Mouse (Mus musculus): Measurements from ENCODE around the gene Mamdc2. TPM values are rescaled to one million over a fixed set of nuclear protein-coding genes. Genes with fewer than 3 reads are reported as not detected.

Mamdc2 gene
- polyA plus RNA-seq, 1 experiment from 2014 or later: 1.4 TPM

GRCm38 (mm10) chr19:23410328-23410727 lies 37.9 kb downstream of the Mamdc2 start:
- Histone ChIP-seq H3K27ac (replicated peaks) (no peak overlapping the region), H3K27me3 (no peaks in the 10 kb centered on the region), H3K4me1 (replicated peaks) (no peaks in the 10 kb centered on the region), H3K9ac (no peak overlapping the region), H3K9me3 (no peaks in the 10 kb centered on the region), H3K36me3 (no peaks in the 10 kb centered on the region), H3K4me2 (no peak overlapping the region), H3K4me3 (no peak overlapping the region)
- no peak for ATAC-seq (ENCODE audit: low FRiP score, low read depth)
- WGBS: 86% methylated on average over 4 of the region's 4 CpGs

GRCm38 (mm10) chr19:23401469-23402135 lies 46.6 kb downstream of the Mamdc2 start:
- Histone ChIP-seq H3K9ac (no peak overlapping the region), H3K4me1 (replicated peaks) (peaks cover 11% of the 10 kb centered on the region; the same call in 1 of the 2 replicates), H3K4me3 (no peak overlapping the region), H3K27me3 (peaks cover 7% of the 10 kb centered on the region; the same call in 1 of the 2 replicates), H3K36me3 (no peaks in the 10 kb centered on the region), H3K9me3 (no peaks in the 10 kb centered on the region), H3K27ac (replicated peaks) (no peak overlapping the region), H3K4me2 (no peak overlapping the region)
- WGBS: 35% methylated on average over 12 of the region's 12 CpGs
- ATAC-seq (ENCODE audit: low FRiP score, low read depth): no peak

GRCm38 (mm10) chr19:23400485-23400884 lies 47.8 kb downstream of the Mamdc2 start:
- 63% methylated on average over 5 of the region's 5 CpGs for WGBS
- H3K27ac ChIP-seq (replicated peaks): no peak overlapping the region
- ATAC-seq (ENCODE audit: low FRiP score, low read depth): no peak
- peaks cover 11% of the 10 kb centered on the region; the same call in 1 of the 2 replicates for H3K4me1 ChIP-seq (replicated peaks)
- no peaks in the 10 kb centered on the region for H3K36me3 ChIP-seq
- H3K27me3 ChIP-seq: peaks cover 7% of the 10 kb centered on the region; the same call in 1 of the 2 replicates
- H3K4me2 ChIP-seq: no peak overlapping the region
- H3K9ac ChIP-seq: no peak overlapping the region
- H3K4me3 ChIP-seq: no peak overlapping the region
- no peaks in the 10 kb centered on the region for H3K9me3 ChIP-seq

GRCm38 (mm10) chr19:23395956-23396355 lies 52.3 kb downstream of the Mamdc2 start:
- WGBS: 63% methylated on average over 2 of the region's 2 CpGs
- H3K27me3 ChIP-seq: peaks cover 7% of the 10 kb centered on the region; the same call in 1 of the 2 replicates
- no peak overlapping the region for H3K4me3 ChIP-seq

GRCm38 (mm10) chr19:23394597-23394996 lies 53.6 kb downstream of the Mamdc2 start:
- no peak overlapping the region for H3K4me3 ChIP-seq
- no peaks in the 10 kb centered on the region for H3K36me3 ChIP-seq
- no peak overlapping the region for H3K4me2 ChIP-seq
- H3K9ac ChIP-seq: no peak overlapping the region
- ATAC-seq (ENCODE audit: low FRiP score, low read depth): no peak
- H3K27ac ChIP-seq (replicated peaks): no peak overlapping the region
- WGBS: 78% methylated on average over 1 of the region's 1 CpGs
- H3K27me3 ChIP-seq: peaks cover 3% of the 10 kb centered on the region; the same call in 1 of the 2 replicates
- no peaks in the 10 kb centered on the region; the same call in 1 of the 2 replicates for H3K4me1 ChIP-seq (replicated peaks)
- no peaks in the 10 kb centered on the region for H3K9me3 ChIP-seq

More at GRCm38 (mm10) chr19:23395956-23396355, 52.3 kb downstream of the Mamdc2 start:
- Histone ChIP-seq H3K36me3 (no peaks in the 10 kb centered on the region), H3K4me2 (no peak overlapping the region), H3K4me1 (replicated peaks) (no peaks in the 10 kb centered on the region; the same call in 1 of the 2 replicates), H3K27ac (replicated peaks) (no peak overlapping the region), H3K9ac (no peak overlapping the region), H3K9me3 (no peaks in the 10 kb centered on the region)
- no peak for ATAC-seq (ENCODE audit: low FRiP score, low read depth)

GRCm38 (mm10) chr19:23388862-23389272 lies 59.4 kb downstream of the Mamdc2 start:
- H3K4me2 ChIP-seq: no peak overlapping the region
- no peak; the same call in 1 of the 2 replicates for ATAC-seq (ENCODE audit: low FRiP score, low read depth)
- no peaks in the 10 kb centered on the region for H3K36me3 ChIP-seq
- WGBS: 12% methylated on average over 4 of the region's 4 CpGs
- peak overlapping the region; percentile 17; the same call in 1 of the 2 replicates for H3K27ac ChIP-seq (replicated peaks)
- H3K4me1 ChIP-seq (replicated peaks): peaks cover 5% of the 10 kb centered on the region
- H3K27me3 ChIP-seq: no peaks in the 10 kb centered on the region
- H3K4me3 ChIP-seq: no peak overlapping the region
- H3K9me3 ChIP-seq: no peaks in the 10 kb centered on the region
- H3K9ac ChIP-seq: no peak overlapping the region

GRCm38 (mm10) chr19:23388083-23388861 lies 60.0 kb downstream of the Mamdc2 start:
- no peak for ATAC-seq (ENCODE audit: low FRiP score, low read depth)
- no peaks in the 10 kb centered on the region for H3K36me3 ChIP-seq
- peak overlapping the region; percentile 17; the same call in 1 of the 2 replicates for H3K27ac ChIP-seq (replicated peaks)
- H3K9ac ChIP-seq: no peak overlapping the region
- H3K9me3 ChIP-seq: no peaks in the 10 kb centered on the region
- no peak overlapping the region for H3K4me2 ChIP-seq
- WGBS: 45% methylated on average over 7 of the region's 7 CpGs
- no peaks in the 10 kb centered on the region for H3K27me3 ChIP-seq
- H3K4me1 ChIP-seq (replicated peaks): peaks cover 5% of the 10 kb centered on the region
- H3K4me3 ChIP-seq: no peak overlapping the region

- peaks cover 4% of the 10 kb centered on the region; the same call in 1 of the 2 replicates for H3K4me1 ChIP-seq (replicated peaks)
- no peak overlapping the region for H3K4me3 ChIP-seq
- 78% methylated on average over 2 of the region's 2 CpGs for WGBS
- no peak overlapping the region for H3K27ac ChIP-seq (replicated peaks)
- no peak overlapping the region for H3K9ac ChIP-seq
- no peaks in the 10 kb centered on the region for H3K9me3 ChIP-seq
- H3K27me3 ChIP-seq: no peaks in the 10 kb centered on the region
- ATAC-seq (ENCODE audit: low FRiP score, low read depth): no peak
- no peak overlapping the region for H3K4me2 ChIP-seq
- no peaks in the 10 kb centered on the region for H3K36me3 ChIP-seq
Measured at GRCm38 (mm10) chr19:23382396-23382795, 65.8 kb downstream of the Mamdc2 start.

- Histone ChIP-seq H3K9ac (no peak overlapping the region), H3K36me3 (no peaks in the 10 kb centered on the region), H3K9me3 (no peaks in the 10 kb centered on the region), H3K4me2 (no peak overlapping the region), H3K27ac (replicated peaks) (no peak overlapping the region), H3K27me3 (no peaks in the 10 kb centered on the region), H3K4me1 (replicated peaks) (peaks cover 9% of the 10 kb centered on the region; the same call in 1 of the 2 replicates), H3K4me3 (no peak overlapping the region)
- 87% methylated on average over 4 of the region's 4 CpGs for WGBS
- no peak for ATAC-seq (ENCODE audit: low FRiP score, low read depth)
Measured at GRCm38 (mm10) chr19:23380968-23381367, 67.3 kb downstream of the Mamdc2 start.

GRCm38 (mm10) chr19:23379752-23380504 lies 68.3 kb downstream of the Mamdc2 start:
- ATAC-seq (ENCODE audit: low FRiP score, low read depth): no peak
- no peak overlapping the region for H3K27ac ChIP-seq (replicated peaks)
- no peaks in the 10 kb centered on the region for H3K27me3 ChIP-seq
- no peak overlapping the region for H3K4me2 ChIP-seq
- WGBS: 81% methylated on average over 8 of the region's 8 CpGs
- H3K4me1 ChIP-seq (replicated peaks): peaks cover 9% of the 10 kb centered on the region; the same call in 1 of the 2 replicates
- no peak overlapping the region for H3K9ac ChIP-seq
- H3K9me3 ChIP-seq: no peaks in the 10 kb centered on the region
- no peak overlapping the region for H3K4me3 ChIP-seq
- H3K36me3 ChIP-seq: no peaks in the 10 kb centered on the region

GRCm38 (mm10) chr19:23376536-23377201 lies 71.6 kb downstream of the Mamdc2 start:
- no peak overlapping the region for H3K27ac ChIP-seq (replicated peaks)
- H3K9ac ChIP-seq: no peak overlapping the region
- ATAC-seq (ENCODE audit: low FRiP score, low read depth): peak; percentile 59; the same call in 1 of the 2 replicates
- H3K4me1 ChIP-seq (replicated peaks): peaks cover 9% of the 10 kb centered on the region; the same call in 1 of the 2 replicates
- no peak overlapping the region for H3K4me3 ChIP-seq
- no peak overlapping the region for H3K4me2 ChIP-seq
- WGBS: 52% methylated on average over 11 of the region's 11 CpGs
- no peaks in the 10 kb centered on the region for H3K36me3 ChIP-seq
- H3K9me3 ChIP-seq: no peaks in the 10 kb centered on the region
- no peaks in the 10 kb centered on the region for H3K27me3 ChIP-seq

Data from hindbrain, embryonic 15.5 days (tissue).